Mouse (Mus musculus) kidney, adult 2 months (tissue): Measurements from ENCODE around the gene Lman1l. TPM values are rescaled to one million over a fixed set of nuclear protein-coding genes. Genes with fewer than 3 reads are reported as not detected.

ENCODE experiments used
- DNase-seq: peaks from one replicate; pipeline ENCODE4 v3.0.0; 2021
- H3K27ac ChIP-seq: fragments of 200-500 bp; 2 replicates; pipeline ENCODE4 v1.5.1; 2012; ENCODE audit warnings: low read depth, low read length, control low read depth, inconsistent platforms; ENCODE audit not compliant: insufficient read depth
- H3K27me3 ChIP-seq: fragments of 200-500 bp; replicated peaks from 2 replicates; pipeline ENCODE4 v1.6.1; 2012; ENCODE audit warnings: mild to moderate bottlenecking, moderate library complexity, low read length, inconsistent platforms; ENCODE audit not compliant: control insufficient read depth, insufficient read depth
- H3K36me3 ChIP-seq: fragments of 200-500 bp; 2 replicates; pipeline ENCODE4 v1.6.1; 2012; ENCODE audit warnings: mild to moderate bottlenecking, moderate library complexity, low read length, inconsistent platforms; ENCODE audit not compliant: control insufficient read depth, insufficient read depth
- H3K4me1 ChIP-seq: fragments of 200-500 bp; 2 replicates; pipeline ENCODE4 v1.6.1; 2011; ENCODE audit warnings: low read length; ENCODE audit not compliant: control insufficient read depth, insufficient read depth
- H3K4me3 ChIP-seq: fragments of 200-500 bp; 2 replicates; pipeline ENCODE4 v1.5.1; 2011; ENCODE audit warnings: mild to moderate bottlenecking, low read depth, low read length, control low read depth; ENCODE audit not compliant: insufficient read depth
- CTCF ChIP-seq: fragments of 200-500 bp; conservative IDR thresholded peaks from 2 replicates; pipeline ENCODE4 v1.5.1; 2011; ENCODE audit warnings: low read depth, mild to moderate bottlenecking, control low read depth, low read length, moderate library complexity, mixed read lengths; ENCODE audit not compliant: insufficient read depth, insufficient read length
- POLR2A ChIP-seq: fragments of 200-500 bp; IDR thresholded peaks from one replicate; pipeline ENCODE4 v1.6.1; 2011; ENCODE audit warnings: low read depth, low read length, control low read depth
- WGBS: fragments of 180-500 bp; shearing (Covaris S2); methylation state at CpG from one replicate; pipeline ENCODE4 v1.1.7; 2018; 5-methylcytosine and 5-hydroxymethylcytosine counted together
- polyA plus RNA-seq: library from polyadenylated mRNA; depleted of rRNA; stranded (reverse); fragments of >200 nt; gene quantifications from 2 replicates; pipeline ENCODE4 v1.2.3, GENCODE M21; 2012

Lman1l gene
- polyA plus RNA-seq, 1 experiment = not detected

DNA sequence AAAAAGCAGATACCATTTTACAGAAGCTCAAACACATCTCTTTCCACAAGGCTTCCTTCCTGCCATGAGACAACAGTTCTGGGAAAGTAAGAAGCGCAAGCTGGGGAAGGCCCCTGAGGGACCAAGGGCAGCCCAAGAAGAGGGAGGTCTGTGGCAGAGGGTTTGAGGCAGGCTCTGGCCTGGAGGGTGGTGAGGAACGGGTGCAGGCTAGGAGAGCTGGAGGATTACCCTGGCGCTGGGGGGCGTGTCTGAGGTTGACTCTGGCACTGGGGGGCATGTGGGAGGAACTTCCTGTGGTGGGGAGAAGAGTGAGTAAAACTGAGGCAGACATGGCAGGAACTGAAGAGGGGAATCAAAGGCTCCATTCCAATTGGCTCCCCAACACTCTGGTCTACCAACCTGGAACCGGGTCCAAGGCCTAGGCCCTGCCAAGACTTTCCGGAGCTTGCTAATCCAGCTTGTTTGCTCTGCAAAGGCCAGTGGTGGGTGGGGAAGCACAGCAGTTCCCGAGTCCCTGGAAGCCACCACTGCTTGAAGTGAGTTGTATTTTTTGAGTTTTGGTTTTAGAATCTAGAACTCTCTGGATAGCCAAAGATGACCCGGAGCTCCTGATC is 2.9 kb downstream of the Lman1l start:
- Histone ChIP-seq H3K27me3 (no peaks in the 10 kb centered on the region), H3K4me1 (no peaks in the 10 kb centered on the region), H3K36me3 (no peaks in the 10 kb centered on the region), H3K4me3 (no peak overlapping the region), H3K27ac (no peak overlapping the region)
- 78% methylated on average over 8 of the region's 8 CpGs for WGBS
- TF ChIP-seq POLR2A = no peak
- no peak for TF ChIP-seq CTCF
- no peak for DNase-seq

DNA sequence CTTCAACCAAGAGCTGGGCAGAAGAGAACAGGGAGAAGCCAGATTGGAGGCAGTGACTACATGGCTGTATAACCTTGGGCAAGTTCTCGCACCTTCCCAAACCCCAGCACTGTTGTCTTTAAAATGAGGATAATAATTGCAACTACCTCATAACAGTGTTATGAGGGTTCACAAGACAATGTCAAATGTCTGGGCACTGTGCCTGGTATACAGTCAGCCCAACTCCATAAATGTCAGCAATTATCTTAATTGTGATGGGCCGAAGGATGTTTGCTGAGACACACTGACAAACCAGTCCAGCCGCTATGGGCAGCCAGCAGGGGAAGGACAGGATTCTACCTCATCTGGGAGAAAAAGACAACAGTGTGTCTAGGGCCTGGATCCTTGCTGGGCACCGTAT is 5.8 kb downstream of the Lman1l start:
- DNase-seq = no peak
- 79% methylated on average over 4 of the region's 4 CpGs for WGBS
- no peak overlapping the region for H3K27ac ChIP-seq
- H3K27me3 ChIP-seq = no peaks in the 10 kb centered on the region
- H3K36me3 ChIP-seq = no peaks in the 10 kb centered on the region
- no peaks in the 10 kb centered on the region for H3K4me1 ChIP-seq
- no peak overlapping the region for H3K4me3 ChIP-seq
- TF ChIP-seq POLR2A = no peak
- no peak for TF ChIP-seq CTCF

DNA sequence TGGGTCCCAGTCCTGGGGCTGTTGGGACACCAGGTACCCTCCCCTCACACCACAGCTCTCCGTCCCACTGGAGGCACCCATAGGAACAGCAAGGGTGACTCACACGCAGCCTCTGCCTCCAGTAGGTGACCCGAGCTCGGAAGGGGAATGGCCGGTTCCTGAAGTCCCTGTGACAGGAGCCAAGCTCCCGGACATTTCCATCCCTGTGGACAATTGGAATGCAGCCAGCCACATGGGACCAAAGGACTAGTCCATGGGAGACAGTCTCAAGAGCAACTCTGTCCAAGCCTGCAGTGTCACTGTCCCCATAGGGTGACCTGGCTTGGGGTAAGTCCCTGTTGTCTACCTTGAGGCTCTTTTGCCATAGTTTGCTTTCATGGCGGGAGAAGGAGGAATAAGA is 6.6 kb downstream of the Lman1l start:
- DNase-seq = peak; percentile 44
- 61% methylated on average over 7 of the region's 7 CpGs for WGBS
- no peak for TF ChIP-seq POLR2A
- TF ChIP-seq CTCF = no peak

DNA sequence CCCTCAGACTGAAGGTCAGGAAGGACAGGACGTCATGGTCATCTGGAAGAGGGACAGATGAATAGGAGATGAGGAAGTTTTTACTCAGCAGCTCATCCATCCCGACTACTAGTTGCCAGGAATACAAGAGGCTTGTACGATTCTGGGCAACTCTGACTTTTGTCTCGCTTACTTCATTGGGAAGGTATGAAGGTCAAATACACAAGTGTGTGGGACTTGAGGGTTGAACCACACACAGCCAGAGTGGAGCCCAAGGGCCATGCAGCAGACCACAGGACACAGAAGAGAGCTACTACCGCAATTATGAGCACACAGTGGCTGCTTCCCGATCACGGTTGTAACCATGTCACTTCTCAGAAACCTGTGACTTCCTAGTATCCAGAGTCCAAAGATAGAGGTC is 8.0 kb downstream of the Lman1l start:
- Histone ChIP-seq H3K36me3 (no peaks in the 10 kb centered on the region), H3K4me3 (no peak overlapping the region), H3K27me3 (no peaks in the 10 kb centered on the region), H3K27ac (no peak overlapping the region), H3K4me1 (no peaks in the 10 kb centered on the region)
- 71% methylated on average over 7 of the region's 7 CpGs for WGBS
- TF ChIP-seq CTCF = no peak
- no peak for TF ChIP-seq POLR2A
- no peak for DNase-seq

More for the DNA sequence above, 6.6 kb downstream of the Lman1l start:
- H3K36me3 ChIP-seq = no peaks in the 10 kb centered on the region
- H3K4me3 ChIP-seq = no peak overlapping the region
- H3K4me1 ChIP-seq = no peaks in the 10 kb centered on the region
- no peak overlapping the region for H3K27ac ChIP-seq
- H3K27me3 ChIP-seq = no peaks in the 10 kb centered on the region

DNA sequence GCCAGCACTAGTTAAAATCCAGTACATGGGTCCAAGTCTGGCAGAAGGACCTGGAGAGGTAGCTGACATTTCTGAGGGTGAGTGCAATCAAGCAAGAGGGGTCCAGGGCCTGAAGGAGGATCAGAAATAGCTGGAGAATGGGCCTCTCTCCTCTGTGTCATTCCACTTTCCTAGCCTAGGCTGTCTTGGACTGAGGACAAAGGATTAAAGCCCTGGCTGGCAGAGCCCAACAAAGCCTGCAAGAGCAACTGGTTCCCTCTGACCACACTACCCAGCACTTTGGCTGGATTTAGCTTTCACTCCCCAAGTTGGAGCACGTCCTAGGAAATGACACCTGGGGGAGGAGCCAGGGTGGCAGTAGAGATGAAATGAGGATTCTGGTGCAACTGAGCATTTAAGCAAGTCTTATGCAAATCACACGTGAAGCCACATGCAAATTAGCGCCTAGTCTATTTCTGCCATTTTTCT is 10.2 kb downstream of the Lman1l start:
- WGBS = 45% methylated on average over 3 of the region's 3 CpGs

DNA sequence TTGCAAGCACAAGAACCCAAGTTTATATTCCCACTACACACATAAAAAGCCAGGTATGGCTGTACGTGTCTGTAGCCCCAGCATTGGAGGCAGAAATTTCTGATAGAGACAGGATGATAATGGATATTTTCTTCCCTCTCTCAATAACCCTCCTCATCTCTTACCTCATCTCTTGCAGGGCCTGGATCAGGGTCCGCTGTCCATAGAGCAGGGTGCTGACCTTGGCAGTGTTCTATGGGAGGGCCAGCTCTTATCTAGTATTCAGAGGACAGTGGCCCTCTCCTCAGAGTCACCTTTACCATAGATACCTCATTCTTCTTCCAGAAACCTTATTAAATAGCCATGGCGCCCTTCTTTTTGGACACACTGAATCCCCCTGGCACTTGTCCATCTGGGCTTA is 10.8 kb downstream of the Lman1l start:
- DNase-seq = no peak

More for the DNA sequence above, 10.2 kb downstream of the Lman1l start:
- no peaks in the 10 kb centered on the region for H3K36me3 ChIP-seq
- no peak for TF ChIP-seq POLR2A
- TF ChIP-seq CTCF = no peak
- no peaks in the 10 kb centered on the region for H3K27me3 ChIP-seq
- H3K4me1 ChIP-seq = no peaks in the 10 kb centered on the region
- no peak overlapping the region for H3K27ac ChIP-seq
- DNase-seq = no peak
- H3K4me3 ChIP-seq = no peak overlapping the region

DNA sequence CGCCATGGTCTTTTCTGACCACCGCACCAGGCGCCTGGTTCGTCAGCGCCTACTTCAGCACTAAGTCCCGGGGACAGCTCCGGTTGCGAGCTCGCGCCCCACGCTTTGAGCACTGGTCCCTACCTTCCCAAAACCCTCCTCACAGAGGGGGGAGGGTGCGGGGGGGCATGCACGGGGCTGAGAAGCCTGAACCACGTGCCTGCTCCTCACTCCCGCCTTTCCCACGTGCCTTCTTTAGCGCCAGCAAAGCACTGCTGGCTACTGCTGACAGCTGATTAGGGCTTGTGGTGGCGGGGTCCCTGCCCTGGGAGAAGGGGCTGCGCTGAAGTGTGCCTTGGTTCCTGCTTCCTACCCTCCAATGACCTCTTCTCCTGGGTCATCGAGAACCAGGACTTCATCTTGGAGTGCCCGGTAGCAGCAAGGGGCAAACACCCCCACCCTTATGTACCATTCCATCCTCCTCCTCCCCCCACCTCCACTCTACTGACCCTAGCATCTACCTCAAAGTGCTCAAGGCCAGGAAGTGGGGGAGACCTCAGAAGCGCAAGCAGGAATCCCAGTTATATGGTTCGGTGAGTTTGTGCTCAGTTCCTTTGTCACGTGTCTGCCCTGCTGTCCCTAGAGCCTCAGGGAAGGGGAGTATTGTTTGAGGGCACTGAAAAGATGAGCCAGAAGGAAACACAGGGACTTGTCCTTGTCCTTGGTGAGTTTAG is 14.3 kb downstream of the Lman1l start, which contains the start of gene Cplx3:
Gene Cplx3, minus strand, starts transcription at position 143 of the 713 bp plus-strand sequence.
- WGBS = 5% methylated on average over 24 of the region's 24 CpGs
- Histone ChIP-seq H3K36me3 (no peaks in the 10 kb centered on the region), H3K4me1 (no peaks in the 10 kb centered on the region), H3K4me3 (no peak within 1 kb of the TSS), H3K27me3 (no peaks in the 10 kb centered on the region), H3K27ac (no peak within 1 kb of the TSS)
- DNase-seq = peak; percentile 56
- no peak for TF ChIP-seq CTCF
- no peak for TF ChIP-seq POLR2A

More for the DNA sequence above, 10.8 kb downstream of the Lman1l start:
- TF ChIP-seq POLR2A (no peak), CTCF (no peak)
- Histone ChIP-seq H3K36me3 (no peaks in the 10 kb centered on the region), H3K4me1 (no peaks in the 10 kb centered on the region), H3K27ac (no peak overlapping the region), H3K27me3 (no peaks in the 10 kb centered on the region), H3K4me3 (no peak overlapping the region)
- WGBS = 54% methylated on average over 3 of the region's 3 CpGs
